Mouse (Mus musculus) neural tube, embryonic 15.5 days (tissue): ENCODE measurements around the gene Parm1. TPM values are rescaled to one million over a fixed set of nuclear protein-coding genes. Genes with fewer than 3 reads are reported as not detected.

Experiments used
- ATAC-seq: fragments of 200-750 bp; cut with Nextera tagmentation; 2 replicates; pipeline ENCODE4 v1.8.0; 2017; ENCODE audit warnings: mild to moderate bottlenecking, moderate TSS enrichment, moderate library complexity; ENCODE audit not compliant: low FRiP score
- H3K27ac ChIP-seq: fragments of 300-500 bp; sonication (generic); replicated peaks from 2 replicates; pipeline ENCODE4 v1.5.1; 2015; ENCODE audit warnings: mild to moderate bottlenecking, inconsistent platforms
- H3K27me3 ChIP-seq: fragments of 300-500 bp; sonication (generic); replicated peaks from 2 replicates; pipeline ENCODE4 v1.6.1; 2015; ENCODE audit warnings: inconsistent platforms
- H3K36me3 ChIP-seq: fragments of 300-500 bp; sonication (generic); 2 replicates; pipeline ENCODE4 v1.6.1; 2015; ENCODE audit warnings: inconsistent platforms
- H3K4me1 ChIP-seq: fragments of 300-500 bp; sonication (generic); 2 replicates; pipeline ENCODE4 v1.6.1; 2015; ENCODE audit warnings: inconsistent platforms
- H3K4me2 ChIP-seq: fragments of 300-500 bp; sonication (generic); 2 replicates; pipeline ENCODE4 v1.6.1; 2015; ENCODE audit warnings: inconsistent platforms, mild to moderate bottlenecking, moderate library complexity
- H3K4me3 ChIP-seq: fragments of 300-500 bp; sonication (generic); replicated peaks from 2 replicates; pipeline ENCODE4 v1.5.1; 2015; ENCODE audit warnings: mild to moderate bottlenecking, inconsistent platforms
- H3K9ac ChIP-seq: fragments of 300-500 bp; sonication (generic); replicated peaks from 2 replicates; pipeline ENCODE4 v1.6.1; 2015; ENCODE audit warnings: mild to moderate bottlenecking, inconsistent platforms
- H3K9me3 ChIP-seq: fragments of 300-500 bp; sonication (generic); replicated peaks from 2 replicates; pipeline ENCODE4 v1.6.1; 2016; ENCODE audit warnings: inconsistent platforms
- WGBS: fragments of 180-500 bp; shearing (Covaris S2); methylation state at CpG from one replicate; pipeline ENCODE4 v1.1.7; 2015; ENCODE audit warnings: mixed read lengths; 5-methylcytosine and 5-hydroxymethylcytosine counted together
- polyA plus RNA-seq: library from polyadenylated mRNA; unstranded; fragments of >200 nt; fragmentation: Nextera tagmentation; extraction: Ambion mirVana; gene quantifications from 2 replicates; pipeline ENCODE4 v1.2.1, GENCODE M21; 2015

Gene Parm1
- polyA plus RNA-seq, 1 experiment from 2014 or later: 8.3 TPM

DNA sequence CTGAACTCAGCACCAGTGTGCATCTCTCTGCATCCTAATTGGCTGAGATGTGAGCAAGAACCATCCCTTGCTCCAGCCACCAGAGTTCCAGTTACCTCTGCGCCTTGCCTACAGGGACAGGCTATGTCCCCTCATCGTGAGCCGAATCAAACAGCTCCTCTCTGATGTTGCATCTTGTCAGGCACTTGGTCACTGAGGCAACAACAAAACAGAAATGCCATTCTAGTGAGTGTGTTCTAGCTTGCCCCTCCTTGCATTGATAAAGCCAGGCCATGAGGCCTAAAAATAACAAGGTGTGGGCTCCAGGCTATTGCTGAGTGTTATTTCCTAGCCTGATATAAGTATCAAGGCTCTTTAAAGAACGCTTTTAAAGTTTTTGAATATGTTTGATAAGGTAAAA is 64.4 kb downstream of the Parm1 start:
- no peaks in the 10 kb centered on the region for H3K27me3 ChIP-seq
- WGBS: 92% methylated on average over 4 of the region's 4 CpGs
- no peak for ATAC-seq
- H3K4me3 ChIP-seq: no peak overlapping the region
- no peaks in the 10 kb centered on the region for H3K4me1 ChIP-seq
- H3K36me3 ChIP-seq: no peaks in the 10 kb centered on the region
- H3K9me3 ChIP-seq: no peaks in the 10 kb centered on the region
- no peak overlapping the region for H3K9ac ChIP-seq
- H3K27ac ChIP-seq: no peak overlapping the region
- no peak overlapping the region for H3K4me2 ChIP-seq

- ATAC-seq: no peak
- H3K4me2 ChIP-seq: no peak overlapping the region
- H3K9me3 ChIP-seq: no peaks in the 10 kb centered on the region
- no peak overlapping the region for H3K4me3 ChIP-seq
- H3K27me3 ChIP-seq: no peaks in the 10 kb centered on the region
- 50% methylated on average over 3 of the region's 3 CpGs for WGBS
- H3K9ac ChIP-seq: no peak overlapping the region
- no peaks in the 10 kb centered on the region for H3K36me3 ChIP-seq
- H3K27ac ChIP-seq: no peak overlapping the region
- H3K4me1 ChIP-seq: no peaks in the 10 kb centered on the region
Measured at GRCm38 (mm10) chr5:91586206-91586605, 68.8 kb downstream of the Parm1 start.

GRCm38 (mm10) chr5:91594083-91594482 is 76.7 kb downstream of the Parm1 start:
- Histone ChIP-seq H3K4me2 (no peak overlapping the region), H3K36me3 (no peaks in the 10 kb centered on the region), H3K27me3 (no peaks in the 10 kb centered on the region), H3K4me1 (peaks cover 8% of the 10 kb centered on the region; the same call in 1 of the 2 replicates), H3K4me3 (no peak overlapping the region), H3K27ac (no peak overlapping the region), H3K9me3 (no peaks in the 10 kb centered on the region), H3K9ac (no peak overlapping the region)
- ATAC-seq: no peak
- WGBS: 99% methylated on average over 5 of the region's 5 CpGs

- WGBS: 20% methylated on average over 5 of the region's 5 CpGs
- peak; percentile 25; the same call in 1 of the 2 replicates for ATAC-seq
Measured at GRCm38 (mm10) chr5:91597216-91597615, 79.8 kb downstream of the Parm1 start.

GRCm38 (mm10) chr5:91599801-91600200 is 82.4 kb downstream of the Parm1 start:
- 32% methylated on average over 7 of the region's 7 CpGs for WGBS
- Histone ChIP-seq H3K27me3 (no peaks in the 10 kb centered on the region), H3K4me1 (peaks cover 22% of the 10 kb centered on the region), H3K4me3 (no peak overlapping the region), H3K9me3 (no peaks in the 10 kb centered on the region), H3K36me3 (no peaks in the 10 kb centered on the region), H3K9ac (no peak overlapping the region), H3K27ac (no peak overlapping the region), H3K4me2 (no peak overlapping the region)
- peak; percentile 42; the same call in 1 of the 2 replicates for ATAC-seq

More at GRCm38 (mm10) chr5:91597216-91597615, 79.8 kb downstream of the Parm1 start:
- H3K27ac ChIP-seq: no peak overlapping the region
- H3K4me2 ChIP-seq: no peak overlapping the region
- no peaks in the 10 kb centered on the region for H3K27me3 ChIP-seq
- H3K36me3 ChIP-seq: no peaks in the 10 kb centered on the region
- H3K4me1 ChIP-seq: peaks cover 8% of the 10 kb centered on the region; the same call in 1 of the 2 replicates
- no peak overlapping the region for H3K4me3 ChIP-seq
- H3K9ac ChIP-seq: no peak overlapping the region
- no peaks in the 10 kb centered on the region for H3K9me3 ChIP-seq

DNA sequence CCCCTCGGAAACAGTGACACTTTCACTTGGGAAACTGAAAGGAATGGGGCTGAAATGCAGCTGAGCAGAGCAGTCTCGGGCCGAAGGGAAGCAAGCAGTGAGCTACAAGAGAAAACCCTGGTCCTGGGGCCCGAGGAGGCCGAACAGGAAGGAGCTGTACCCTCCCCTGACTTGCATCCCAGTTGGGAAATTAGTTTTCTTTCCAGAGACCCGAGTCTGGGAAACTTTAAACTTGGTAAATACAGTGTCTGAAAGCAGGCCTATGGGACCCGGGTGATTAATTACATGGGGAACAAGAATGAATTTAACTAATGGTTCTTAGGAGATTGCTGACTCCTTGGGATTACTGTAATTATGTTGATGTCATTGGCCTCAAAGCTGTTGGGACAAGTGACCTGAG is 85.9 kb downstream of the Parm1 start:
- Histone ChIP-seq H3K4me2 (0 out of 2 replicates have a peak overlapping the region, but pooled peaks have one; percentile 13), H3K9ac (no peak overlapping the region), H3K4me1 (peaks cover 14% of the 10 kb centered on the region), H3K27ac (0 out of 2 replicates have a peak overlapping the region, but pooled peaks have one; percentile 18), H3K4me3 (no peak overlapping the region), H3K9me3 (no peaks in the 10 kb centered on the region), H3K27me3 (no peaks in the 10 kb centered on the region), H3K36me3 (no peaks in the 10 kb centered on the region)
- ATAC-seq: peak; percentile 4; the same call in 1 of the 2 replicates
- 45% methylated on average over 7 of the region's 7 CpGs for WGBS

DNA sequence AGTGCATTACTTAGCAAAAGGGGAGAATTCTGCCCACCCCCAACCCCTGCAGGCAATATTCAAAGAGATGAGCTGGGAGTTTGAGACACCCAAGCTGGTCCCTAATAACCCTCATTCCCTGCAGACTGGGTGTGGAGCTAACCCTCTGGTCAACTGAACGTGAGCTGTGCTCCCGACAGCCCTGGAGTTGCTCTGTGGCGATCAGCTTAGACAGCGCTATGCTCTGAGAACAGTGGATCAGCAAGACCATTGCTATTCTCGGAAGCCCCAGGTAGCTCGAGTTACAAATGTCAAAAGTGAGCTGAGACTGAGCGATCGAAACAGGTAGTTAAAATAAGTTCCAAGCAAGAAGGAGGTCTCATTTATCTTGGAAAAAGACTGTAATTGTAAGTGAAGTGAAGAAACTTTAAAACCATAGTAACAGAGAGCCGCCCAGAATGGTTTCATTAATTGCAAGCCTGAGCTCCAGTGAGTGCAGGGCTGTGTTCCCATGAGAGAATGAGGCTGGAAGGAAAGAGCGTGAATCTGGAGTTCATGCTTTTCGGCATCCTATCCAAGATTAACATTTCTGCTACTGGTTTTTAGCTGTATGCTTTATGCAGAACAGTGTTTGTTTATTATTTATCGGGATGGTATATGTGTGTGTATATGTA is 86.5 kb downstream of the Parm1 start:
- ATAC-seq: 0 out of 2 replicates have a peak, but pooled peaks have one; percentile 13

GRCm38 (mm10) chr5:91607234-91607633 is 89.8 kb downstream of the Parm1 start:
- no peak for ATAC-seq
- Histone ChIP-seq H3K36me3 (no peaks in the 10 kb centered on the region), H3K27me3 (no peaks in the 10 kb centered on the region), H3K9ac (no peak overlapping the region), H3K9me3 (no peaks in the 10 kb centered on the region), H3K4me2 (no peak overlapping the region), H3K27ac (no peak overlapping the region), H3K4me3 (no peak overlapping the region), H3K4me1 (peaks cover 14% of the 10 kb centered on the region)
- WGBS: 93% methylated on average over 2 of the region's 2 CpGs

More for the DNA sequence above, 86.5 kb downstream of the Parm1 start:
- no peak overlapping the region for H3K4me3 ChIP-seq
- no peak overlapping the region for H3K4me2 ChIP-seq
- H3K27ac ChIP-seq: no peak overlapping the region
- peaks cover 14% of the 10 kb centered on the region for H3K4me1 ChIP-seq
- H3K9me3 ChIP-seq: no peaks in the 10 kb centered on the region
- WGBS: 61% methylated on average over 12 of the region's 12 CpGs
- H3K27me3 ChIP-seq: no peaks in the 10 kb centered on the region
- no peak overlapping the region for H3K9ac ChIP-seq
- H3K36me3 ChIP-seq: no peaks in the 10 kb centered on the region

GRCm38 (mm10) chr5:91607841-91608240 is 90.4 kb downstream of the Parm1 start:
- H3K27ac ChIP-seq: no peak overlapping the region
- H3K4me2 ChIP-seq: no peak overlapping the region
- ATAC-seq: no peak
- H3K4me3 ChIP-seq: no peak overlapping the region
- no peak overlapping the region for H3K9ac ChIP-seq
- no peaks in the 10 kb centered on the region for H3K36me3 ChIP-seq
- no peaks in the 10 kb centered on the region for H3K9me3 ChIP-seq
- H3K4me1 ChIP-seq: peaks cover 12% of the 10 kb centered on the region
- no peaks in the 10 kb centered on the region for H3K27me3 ChIP-seq
- WGBS: 92% methylated on average over 7 of the region's 7 CpGs

DNA sequence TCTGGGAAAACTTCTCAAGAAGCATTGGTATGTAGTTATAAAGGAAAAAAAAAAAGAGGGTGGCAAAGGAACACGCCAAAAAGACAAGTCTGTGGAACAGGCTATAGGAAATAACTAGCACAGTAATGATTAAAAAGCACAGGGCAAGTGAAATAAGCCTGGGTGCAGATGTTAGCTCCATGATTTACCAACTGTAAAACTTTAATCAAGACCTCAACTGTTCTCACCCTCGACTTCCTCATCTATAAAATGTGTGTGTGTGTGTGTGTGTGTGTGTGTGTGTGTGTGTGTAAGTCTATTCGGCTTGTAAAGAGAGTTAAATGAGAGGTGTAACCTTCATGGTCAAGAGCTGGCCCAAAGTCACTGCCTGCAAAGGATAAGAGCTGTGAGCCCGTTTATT is 91.6 kb downstream of the Parm1 start:
- Histone ChIP-seq H3K4me3 (no peak overlapping the region), H3K4me1 (no peaks in the 10 kb centered on the region; the same call in 1 of the 2 replicates), H3K9me3 (no peaks in the 10 kb centered on the region), H3K27me3 (no peaks in the 10 kb centered on the region), H3K9ac (no peak overlapping the region), H3K4me2 (no peak overlapping the region), H3K36me3 (no peaks in the 10 kb centered on the region), H3K27ac (no peak overlapping the region)
- WGBS: 82% methylated on average over 4 of the region's 4 CpGs
- no peak for ATAC-seq

DNA sequence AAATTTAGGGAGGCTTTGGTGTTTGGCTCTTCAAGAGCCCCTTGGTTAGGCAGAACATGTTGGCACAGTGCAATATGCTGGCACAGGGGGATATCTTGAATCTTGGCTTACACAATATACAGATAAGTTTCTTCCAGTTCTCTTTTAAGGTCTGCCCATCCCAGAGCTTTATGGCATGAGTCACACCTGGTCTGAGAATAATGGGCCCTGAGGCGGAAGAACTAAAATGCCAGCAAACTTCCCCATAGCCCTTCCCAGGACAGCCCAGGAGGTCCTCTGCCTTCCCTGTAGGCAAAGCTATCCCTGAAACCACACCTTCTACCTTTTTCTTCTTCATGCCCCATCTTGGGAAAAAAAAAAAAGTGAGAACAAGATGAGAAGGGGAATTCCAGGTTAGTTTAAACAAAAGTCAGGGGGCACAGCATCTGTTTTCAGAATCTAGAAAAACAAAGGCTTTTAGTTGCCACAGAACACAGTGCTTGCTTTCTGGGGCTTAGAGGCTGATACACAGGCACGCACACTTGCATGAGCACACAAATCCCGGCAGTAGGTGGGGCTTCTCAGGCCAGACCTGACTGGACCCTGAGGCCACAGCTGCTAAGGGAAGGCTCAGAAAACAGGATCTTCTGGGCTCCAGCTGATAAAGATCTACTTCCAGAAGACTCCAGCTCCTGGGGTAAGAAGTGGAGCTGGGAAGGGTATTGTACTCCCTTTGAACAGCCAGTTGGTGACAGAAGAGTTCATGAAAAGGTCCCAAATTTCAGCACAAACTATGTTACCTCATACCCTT is 92.3 kb downstream of the Parm1 start:
- no peaks in the 10 kb centered on the region for H3K9me3 ChIP-seq
- H3K9ac ChIP-seq: no peak overlapping the region
- no peaks in the 10 kb centered on the region for H3K36me3 ChIP-seq
- H3K4me3 ChIP-seq: no peak overlapping the region
- H3K27ac ChIP-seq: no peak overlapping the region
- ATAC-seq: no peak
- H3K4me2 ChIP-seq: no peak overlapping the region
- 84% methylated on average over 3 of the region's 3 CpGs for WGBS
- no peaks in the 10 kb centered on the region for H3K27me3 ChIP-seq
- no peaks in the 10 kb centered on the region for H3K4me1 ChIP-seq

GRCm38 (mm10) chr5:91610499-91610898 is 93.1 kb downstream of the Parm1 start:
- no peaks in the 10 kb centered on the region for H3K36me3 ChIP-seq
- no peak overlapping the region for H3K4me3 ChIP-seq
- H3K4me1 ChIP-seq: no peaks in the 10 kb centered on the region
- H3K9ac ChIP-seq: no peak overlapping the region
- no peak overlapping the region for H3K27ac ChIP-seq
- 97% methylated on average over 2 of the region's 2 CpGs for WGBS
- ATAC-seq: no peak
- no peaks in the 10 kb centered on the region for H3K27me3 ChIP-seq
- no peaks in the 10 kb centered on the region for H3K9me3 ChIP-seq
- no peak overlapping the region for H3K4me2 ChIP-seq
